Mouse (Mus musculus): ENCODE results near the gene Spata5. TPM values are rescaled to one million over a fixed set of nuclear protein-coding genes. Genes with fewer than 3 reads are reported as not detected.

Spata5 gene
- total and polyA plus RNA-seq, 2 experiments from 2014 or later, result 21.0 to 33.3 TPM

DNA sequence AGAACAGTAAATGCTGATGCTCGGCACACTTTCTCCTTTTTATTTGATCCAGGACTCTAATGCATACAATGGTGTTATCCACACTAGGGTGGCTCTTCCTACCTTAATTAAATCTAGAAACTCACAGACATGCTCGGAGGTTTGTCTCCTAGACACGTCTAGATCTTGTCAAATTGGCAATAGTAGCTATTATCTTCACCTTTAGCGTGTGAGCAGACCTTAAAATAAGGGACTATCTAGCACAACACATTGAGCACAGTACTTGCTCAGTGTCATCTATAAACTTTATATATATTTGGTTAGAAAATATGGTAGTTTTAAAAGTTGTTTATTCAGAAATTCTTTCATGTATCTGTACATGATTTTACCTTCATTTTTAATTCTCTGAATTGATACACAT is 126.7 kb downstream of the Spata5 start:
- no peak for TF ChIP-seq CTCF (IDR thresholded peaks at IDR 0.05; ENCODE audit: low read depth)
- H3K4me2 ChIP-seq (ENCODE audit: low read depth), result no peak overlapping the region
- H3K27ac ChIP-seq (ENCODE audit: low read depth, low read length), result no peak overlapping the region
- DNase-seq (no peak), ATAC-seq (no peak)
- H3K27me3 ChIP-seq (ENCODE audit: insufficient read depth, low read length), result no peaks in the 10 kb centered on the region
- 83% methylated on average over 4 of the region's 4 CpGs for WGBS
- no peaks in the 10 kb centered on the region for H3K4me1 ChIP-seq (ENCODE audit: insufficient read depth)
- H3K36me3 ChIP-seq (ENCODE audit: insufficient read depth), result no peaks in the 10 kb centered on the region
- H3K9me3 ChIP-seq (ENCODE audit: low read length), result no peaks in the 10 kb centered on the region
- H3K9ac ChIP-seq, result no peak overlapping the region
- no peak overlapping the region for H3K4me3 ChIP-seq (ENCODE audit: low read depth, low read length)

DNA sequence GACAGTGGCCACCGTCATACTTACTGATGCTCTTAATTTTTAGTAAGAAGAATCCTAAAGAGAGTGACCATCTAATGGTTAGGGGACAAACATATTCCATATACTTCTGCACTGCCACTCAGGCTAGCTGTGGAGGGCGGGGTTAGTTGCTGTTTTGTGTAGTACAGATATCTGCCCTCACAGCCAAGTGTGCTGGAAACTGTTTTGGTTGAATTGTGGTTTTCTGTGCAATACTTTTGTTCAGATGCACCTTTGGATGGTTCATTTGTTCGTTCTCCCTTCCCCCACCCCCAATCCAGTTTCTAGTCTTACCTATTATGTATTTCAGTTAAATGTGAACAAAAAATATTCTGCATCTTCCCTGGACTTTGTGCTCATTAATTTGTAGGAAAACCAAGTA is 130.5 kb downstream of the Spata5 start:
- no peaks in the 10 kb centered on the region for H3K9me3 ChIP-seq (ENCODE audit: low read length)
- H3K4me2 ChIP-seq (ENCODE audit: low read depth), result no peak overlapping the region
- no peaks in the 10 kb centered on the region for H3K27me3 ChIP-seq (ENCODE audit: insufficient read depth, low read length)
- no peak overlapping the region for H3K9ac ChIP-seq
- H3K27ac ChIP-seq (ENCODE audit: low read depth, low read length), result no peak overlapping the region
- ATAC-seq, result no peak
- no peaks in the 10 kb centered on the region for H3K36me3 ChIP-seq (ENCODE audit: insufficient read depth)
- no peak for DNase-seq
- no peaks in the 10 kb centered on the region for H3K4me1 ChIP-seq (ENCODE audit: insufficient read depth)
- 83% methylated on average over 3 of the region's 3 CpGs for WGBS
- H3K4me3 ChIP-seq (ENCODE audit: low read depth, low read length), result no peak overlapping the region
- no peak for TF ChIP-seq CTCF (IDR thresholded peaks at IDR 0.05; ENCODE audit: low read depth)

DNA sequence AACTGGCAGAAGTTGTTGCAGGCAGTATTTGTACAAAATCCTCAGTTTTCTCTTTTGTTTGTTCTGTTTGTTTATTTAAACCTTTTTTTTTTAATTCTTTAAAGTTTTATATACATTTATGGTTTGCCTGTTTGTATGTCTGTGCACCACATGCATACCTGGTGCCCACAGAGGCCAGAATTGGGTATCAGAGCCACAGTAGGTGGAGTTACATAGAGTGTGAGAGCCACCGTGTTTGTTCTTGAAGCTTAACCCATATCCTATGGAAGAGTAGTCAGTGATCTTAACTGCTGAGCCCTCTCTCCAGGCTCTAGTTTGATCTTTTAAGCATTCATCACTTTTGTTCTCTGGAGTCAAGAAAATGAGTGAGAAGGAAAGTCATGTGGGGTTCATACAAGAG is 130.9 kb downstream of the Spata5 start:
- Histone ChIP-seq H3K9ac (no peak overlapping the region), H3K27me3 (ENCODE audit: insufficient read depth, low read length) (no peaks in the 10 kb centered on the region), H3K27ac (ENCODE audit: low read depth, low read length) (no peak overlapping the region), H3K36me3 (ENCODE audit: insufficient read depth) (no peaks in the 10 kb centered on the region), H3K4me2 (ENCODE audit: low read depth) (no peak overlapping the region), H3K9me3 (ENCODE audit: low read length) (no peaks in the 10 kb centered on the region), H3K4me3 (ENCODE audit: low read depth, low read length) (no peak overlapping the region), H3K4me1 (ENCODE audit: insufficient read depth) (no peaks in the 10 kb centered on the region)
- 63% methylated on average over 1 of the region's 1 CpGs for WGBS
- DNase-seq (no peak), ATAC-seq (no peak)
- no peak for TF ChIP-seq CTCF (IDR thresholded peaks at IDR 0.05; ENCODE audit: low read depth)

DNA sequence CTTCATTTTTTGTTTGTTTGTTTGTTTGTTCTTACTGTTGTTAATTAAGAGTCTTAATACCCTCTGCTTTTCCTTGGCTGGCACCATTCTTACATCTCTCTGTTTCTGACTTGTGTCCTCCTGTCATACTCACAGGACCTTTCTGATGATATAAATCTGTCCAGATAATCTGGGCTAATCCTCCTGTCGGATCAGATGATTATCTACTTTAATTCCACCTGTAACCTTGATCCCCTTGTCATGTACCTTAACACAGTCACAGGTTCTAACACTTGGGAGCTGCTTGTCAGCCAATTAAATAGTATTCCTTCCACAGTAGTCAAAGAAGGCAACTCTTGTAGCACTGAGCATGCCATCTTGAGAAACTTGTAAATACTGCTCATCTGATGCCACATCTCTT is 131.8 kb downstream of the Spata5 start:
- Histone ChIP-seq H3K9me3 (ENCODE audit: low read length) (no peaks in the 10 kb centered on the region), H3K4me1 (ENCODE audit: insufficient read depth) (no peaks in the 10 kb centered on the region), H3K4me3 (ENCODE audit: low read depth, low read length) (no peak overlapping the region), H3K9ac (no peak overlapping the region), H3K27ac (ENCODE audit: low read depth, low read length) (no peak overlapping the region), H3K27me3 (ENCODE audit: insufficient read depth, low read length) (no peaks in the 10 kb centered on the region), H3K36me3 (ENCODE audit: insufficient read depth) (no peaks in the 10 kb centered on the region), H3K4me2 (ENCODE audit: low read depth) (no peak overlapping the region)
- WGBS, result 80% methylated on average over 1 of the region's 1 CpGs
- ATAC-seq (no peak), DNase-seq (no peak)
- no peak for TF ChIP-seq CTCF (IDR thresholded peaks at IDR 0.05; ENCODE audit: low read depth)

DNA sequence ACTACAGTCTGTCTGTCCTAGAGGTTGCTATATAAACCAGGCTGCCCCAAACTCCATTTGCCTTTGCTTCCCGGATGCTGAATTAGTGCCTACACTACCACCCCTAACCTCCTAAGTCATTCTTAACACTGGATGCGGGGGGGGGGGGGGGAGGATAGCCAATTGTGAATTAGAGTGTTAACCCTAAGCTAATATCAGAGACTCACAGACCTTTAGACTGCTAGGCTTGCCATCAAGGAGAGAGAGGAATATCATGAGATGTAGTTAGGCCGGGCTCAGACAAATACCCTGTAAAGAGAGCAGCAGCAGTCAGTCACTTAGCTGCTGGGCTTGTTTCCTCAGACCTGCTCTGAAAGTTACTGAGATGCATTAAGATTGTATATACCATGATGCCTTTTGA is 132.5 kb downstream of the Spata5 start:
- TF ChIP-seq CTCF (IDR thresholded peaks at IDR 0.05; ENCODE audit: low read depth), result no peak
- H3K4me2 ChIP-seq (ENCODE audit: low read depth), result no peak overlapping the region
- H3K4me3 ChIP-seq (ENCODE audit: low read depth, low read length), result no peak overlapping the region
- ATAC-seq (no peak), DNase-seq (no peak)
- H3K4me1 ChIP-seq (ENCODE audit: insufficient read depth), result no peaks in the 10 kb centered on the region
- H3K36me3 ChIP-seq (ENCODE audit: insufficient read depth), result no peaks in the 10 kb centered on the region
- 94% methylated on average over 2 of the region's 3 CpGs for WGBS
- no peak overlapping the region for H3K9ac ChIP-seq
- H3K27ac ChIP-seq (ENCODE audit: low read depth, low read length), result no peak overlapping the region
- no peaks in the 10 kb centered on the region for H3K9me3 ChIP-seq (ENCODE audit: low read length)
- no peaks in the 10 kb centered on the region for H3K27me3 ChIP-seq (ENCODE audit: insufficient read depth, low read length)

DNA sequence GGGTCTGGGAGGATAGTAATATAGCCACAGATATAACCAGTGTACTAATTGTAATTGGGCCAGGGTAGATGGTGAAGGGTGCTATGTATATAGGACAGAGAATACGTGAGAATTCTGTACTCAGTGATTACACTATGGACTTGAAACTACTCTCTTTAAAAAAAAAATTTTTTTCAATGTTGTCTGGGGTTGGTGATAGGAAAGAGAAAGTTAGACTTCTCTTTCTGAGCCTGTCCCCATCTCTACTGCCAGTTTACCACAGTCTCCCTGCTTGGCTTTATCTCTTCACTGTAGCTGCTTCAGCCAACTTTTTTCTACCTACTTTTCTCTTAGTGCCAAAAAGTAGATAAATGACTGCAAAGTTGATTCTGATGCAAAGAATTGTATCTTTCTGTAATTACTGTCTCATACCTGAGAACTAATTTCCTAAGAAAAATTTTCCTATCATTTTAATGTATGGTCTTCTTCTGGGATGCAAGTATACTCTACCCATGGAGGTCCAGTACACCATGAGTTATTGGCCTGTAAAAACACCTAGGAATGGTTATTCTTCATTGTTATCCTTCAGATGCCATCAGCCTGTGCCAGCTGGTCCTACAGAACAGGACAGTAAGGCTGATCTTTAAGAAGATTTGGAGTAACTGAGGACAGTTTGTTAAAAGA is 133.8 kb downstream of the Spata5 start:
- no peak overlapping the region for H3K4me2 ChIP-seq (ENCODE audit: low read depth)
- no peak for ATAC-seq
- 95% methylated on average over 1 of the region's 1 CpGs for WGBS
- H3K36me3 ChIP-seq (ENCODE audit: insufficient read depth), result no peaks in the 10 kb centered on the region
- no peak overlapping the region for H3K9ac ChIP-seq
- H3K27ac ChIP-seq (ENCODE audit: low read depth, low read length), result no peak overlapping the region
- no peaks in the 10 kb centered on the region for H3K9me3 ChIP-seq (ENCODE audit: low read length)
- no peak for TF ChIP-seq CTCF (IDR thresholded peaks at IDR 0.05; ENCODE audit: low read depth)
- no peaks in the 10 kb centered on the region for H3K27me3 ChIP-seq (ENCODE audit: insufficient read depth, low read length)
- H3K4me1 ChIP-seq (ENCODE audit: insufficient read depth), result no peaks in the 10 kb centered on the region
- no peak for DNase-seq
- no peak overlapping the region for H3K4me3 ChIP-seq (ENCODE audit: low read depth, low read length)

DNA sequence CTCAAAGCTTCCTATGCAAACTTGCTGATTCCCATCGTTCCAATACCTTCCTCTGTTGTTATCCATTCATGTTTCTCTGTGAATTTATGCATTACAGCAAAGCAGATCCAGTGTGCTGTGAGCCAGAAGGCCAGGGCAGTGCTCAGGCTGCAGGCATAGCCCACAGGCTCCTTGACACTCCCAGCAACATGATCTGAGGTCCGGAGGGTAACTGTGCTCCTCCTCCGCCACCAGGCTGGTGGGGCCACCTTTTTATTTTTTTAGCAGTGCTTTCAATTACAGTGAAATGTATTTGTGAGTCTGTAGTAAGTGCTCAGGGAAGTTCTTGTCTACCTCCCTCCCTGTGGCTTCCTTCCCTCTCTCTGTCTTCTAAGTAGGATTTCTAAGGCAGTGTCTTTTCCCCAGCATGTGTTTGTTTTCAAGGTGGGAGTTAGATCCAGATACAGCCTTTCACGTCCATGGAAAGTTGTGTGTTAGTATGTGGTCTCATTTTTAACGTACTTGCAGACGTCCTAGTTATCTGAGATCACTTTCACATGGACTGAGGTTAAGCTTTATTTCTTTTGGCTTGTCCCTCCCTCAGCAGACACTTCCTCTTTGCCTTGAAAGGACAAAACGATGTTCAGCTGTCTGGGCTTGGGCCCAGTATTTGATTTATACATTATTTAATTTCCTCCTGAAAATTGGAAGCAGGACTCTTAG is 136.9 kb downstream of the Spata5 start:
- Histone ChIP-seq H3K4me2 (ENCODE audit: low read depth) (no peak overlapping the region), H3K4me3 (ENCODE audit: low read depth, low read length) (no peak overlapping the region), H3K27ac (ENCODE audit: low read depth, low read length) (no peak overlapping the region), H3K4me1 (ENCODE audit: insufficient read depth) (no peaks in the 10 kb centered on the region), H3K9ac (no peak overlapping the region), H3K9me3 (ENCODE audit: low read length) (no peaks in the 10 kb centered on the region), H3K27me3 (ENCODE audit: insufficient read depth, low read length) (no peaks in the 10 kb centered on the region), H3K36me3 (ENCODE audit: insufficient read depth) (no peaks in the 10 kb centered on the region)
- DNase-seq (no peak), ATAC-seq (no peak)
- 74% methylated on average over 7 of the region's 7 CpGs for WGBS
- no peak for TF ChIP-seq CTCF (IDR thresholded peaks at IDR 0.05; ENCODE audit: low read depth)

Measured in forebrain, postnatal 0 days (tissue).